Comparison of ENCODE assay signal across 14 mouse cellular contexts in genomic region chr11:120851582-120851981, GRCm38 (mm10). TPM values are rescaled to one million over a fixed set of nuclear protein-coding genes. Genes with fewer than 3 reads are reported as not detected.
DNase-seq lines count a peak whose midpoint lies in the region; ATAC-seq and TF ChIP-seq lines count a peak whose summit lies in the region.
"Had no signal": no experiment of that assay in that cellular context is flagged by ENCODE, and none has a peak within 500 bp of the region (broad histone marks: within the 10 kb centered on the region; RNA-seq: fewer than 3 reads in every experiment).

No protein-coding gene starts in this region.

- peaks cover 43% of the 10 kb centered on the region for H3K36me3 ChIP-seq in forebrain, embryonic 10.5 days (replicated peaks)
- no peaks in the 10 kb centered on the region for H3K36me3 ChIP-seq in forebrain, embryonic 15.5 days
- H3K36me3 ChIP-seq in lung, embryonic 14.5 days (ENCODE audit: insufficient read depth), result no peaks in the 10 kb centered on the region
- no peaks in the 10 kb centered on the region for H3K36me3 ChIP-seq in stomach, postnatal 0 days (ENCODE audit: control insufficient read depth, insufficient read depth, low read length)
- H3K36me3 ChIP-seq: intestine, embryonic 15.5 days; liver, embryonic 15.5 days had no signal

- no peak for TF ChIP-seq CTCF in lung, embryonic 14.5 days (IDR thresholded peaks at IDR 0.05; ENCODE audit: low read depth)
- TF ChIP-seq CTCF in stomach, postnatal 0 days (IDR thresholded peaks at IDR 0.05; ENCODE audit: low read depth), result no peak

- H3K4me3 ChIP-seq in forebrain, embryonic 10.5 days, result no peak overlapping the region
- H3K4me3 ChIP-seq in forebrain, embryonic 15.5 days, result no peak overlapping the region
- H3K4me3 ChIP-seq in lung, embryonic 14.5 days (ENCODE audit: low read depth, low read length), result no peak overlapping the region
- H3K4me3 ChIP-seq in stomach, postnatal 0 days (ENCODE audit: low read depth, low read length), result no peak overlapping the region
- H3K4me3 ChIP-seq: forebrain, embryonic 12.5 days; intestine, embryonic 15.5 days; liver, embryonic 15.5 days; midbrain, embryonic 15.5 days had no signal

- ATAC-seq in forebrain, embryonic 15.5 days (replicated peaks), result no peak
- ATAC-seq in lung, embryonic 14.5 days (ENCODE audit: insufficient read depth), result no peak
- peak; percentile 33 for ATAC-seq in activated CD4-positive, CD25-positive, alpha-beta regulatory T cell, adult 4 months
- no peak for ATAC-seq in stomach, postnatal 0 days (ENCODE audit: low FRiP score, low TSS enrichment)
- ATAC-seq: intestine, embryonic 15.5 days; midbrain, embryonic 15.5 days had no signal

- H3K4me2 ChIP-seq in forebrain, embryonic 15.5 days (replicated peaks), result no peak overlapping the region
- no peak overlapping the region for H3K4me2 ChIP-seq in lung, embryonic 14.5 days
- no peak overlapping the region for H3K4me2 ChIP-seq in stomach, postnatal 0 days (replicated peaks; ENCODE audit: low read depth)
- H3K4me2 ChIP-seq: forebrain, embryonic 12.5 days; intestine, embryonic 15.5 days; liver, embryonic 15.5 days; midbrain, embryonic 15.5 days had no signal

- H3K27ac ChIP-seq in forebrain, embryonic 10.5 days, result 0 out of 2 replicates have a peak overlapping the region, but pooled peaks have one; percentile 3
- H3K27ac ChIP-seq in forebrain, embryonic 15.5 days (replicated peaks), result no peak overlapping the region
- peak overlapping the region; percentile 34; the same call in 1 of the 2 replicates for H3K27ac ChIP-seq in lung, embryonic 14.5 days (ENCODE audit: low read depth)
- peak overlapping the region; percentile 88 for H3K27ac ChIP-seq in stomach, postnatal 0 days (replicated peaks)
- H3K27ac ChIP-seq: forebrain, embryonic 12.5 days; midbrain, embryonic 15.5 days had no signal

- WGBS in forebrain, embryonic 10.5 days, result 76% methylated on average over 2 of the region's 2 CpGs
- 76% methylated on average over 2 of the region's 2 CpGs for WGBS in forebrain, embryonic 15.5 days
- 68% methylated on average over 2 of the region's 2 CpGs for WGBS in lung, embryonic 14.5 days
- WGBS in stomach, postnatal 0 days, result 65% methylated on average over 2 of the region's 2 CpGs

- no peak for TF ChIP-seq EP300 in stomach, postnatal 0 days (optimal IDR thresholded peaks at IDR 0.05)

- no peaks in the 10 kb centered on the region for H3K9me3 ChIP-seq in forebrain, embryonic 10.5 days
- no peaks in the 10 kb centered on the region for H3K9me3 ChIP-seq in forebrain, embryonic 15.5 days
- H3K9me3 ChIP-seq in lung, embryonic 14.5 days (ENCODE audit: low read depth, low read length), result no peaks in the 10 kb centered on the region
- no peaks in the 10 kb centered on the region for H3K9me3 ChIP-seq in stomach, postnatal 0 days (ENCODE audit: control insufficient read depth, low read length)
- H3K9me3 ChIP-seq: forebrain, embryonic 12.5 days; intestine, embryonic 15.5 days; liver, embryonic 15.5 days; midbrain, embryonic 15.5 days had no signal

- H3K27me3 ChIP-seq in forebrain, embryonic 10.5 days (ENCODE audit: poor library complexity, severe bottlenecking), result no peaks in the 10 kb centered on the region
- no peaks in the 10 kb centered on the region for H3K27me3 ChIP-seq in forebrain, embryonic 15.5 days
- no peaks in the 10 kb centered on the region for H3K27me3 ChIP-seq in lung, embryonic 14.5 days (ENCODE audit: insufficient read depth, low read length)
- H3K27me3 ChIP-seq in stomach, postnatal 0 days (ENCODE audit: control insufficient read depth, insufficient read depth, low read length), result no peaks in the 10 kb centered on the region
- H3K27me3 ChIP-seq: forebrain, embryonic 12.5 days; intestine, embryonic 15.5 days; liver, embryonic 15.5 days; midbrain, embryonic 15.5 days had no signal

- no peak overlapping the region for H3K9ac ChIP-seq in forebrain, embryonic 15.5 days (replicated peaks)
- H3K9ac ChIP-seq in lung, embryonic 14.5 days, result peak overlapping the region; percentile 1; the same call in 1 of the 2 replicates
- no peak overlapping the region for H3K9ac ChIP-seq in stomach, postnatal 0 days (ENCODE audit: low read length)
- H3K9ac ChIP-seq: forebrain, embryonic 12.5 days; intestine, embryonic 15.5 days; liver, embryonic 15.5 days; midbrain, embryonic 15.5 days had no signal

- peaks cover 21% of the 10 kb centered on the region for H3K4me1 ChIP-seq in forebrain, embryonic 10.5 days
- no peaks in the 10 kb centered on the region for H3K4me1 ChIP-seq in forebrain, embryonic 15.5 days
- H3K4me1 ChIP-seq in lung, embryonic 14.5 days (ENCODE audit: insufficient read depth), result peaks cover 13% of the 10 kb centered on the region; the same call in 1 of the 2 replicates
- peaks cover 6% of the 10 kb centered on the region; the same call in 1 of the 2 replicates for H3K4me1 ChIP-seq in stomach, postnatal 0 days (replicated peaks; ENCODE audit: control insufficient read depth, insufficient read depth)
- H3K4me1 ChIP-seq: forebrain, embryonic 12.5 days; midbrain, embryonic 15.5 days had no signal

- no peak for DNase-seq in forebrain, embryonic 10.5 days (ENCODE audit: extremely low spot score, low spot score)
- DNase-seq in lung, embryonic 14.5 days, result no peak
- DNase-seq in lung, adult 18-20 months, result no peak
- no peak for DNase-seq in stomach, postnatal 0 days (ENCODE audit: low spot score)
- DNase-seq in neural tube, embryonic 10.5 days (ENCODE audit: extremely low spot score, low spot score), result no peak
- no peak for DNase-seq in thymus, postnatal 36 days
- DNase-seq: cerebellum, postnatal 10 days; gastrocnemius, postnatal 25 days had no signal

RNA-seq across cellular contexts. Expression of gene Fasn, which starts 27.2 kb away (rescaled TPM):
- polyA plus RNA-seq in forebrain, embryonic 10.5 days (2016; fragmentation: Nextera tagmentation; extraction: Ambion mirVana), result 134 and 144 TPM in 2 replicates
- polyA plus RNA-seq in forebrain, embryonic 15.5 days (2015; fragmentation: Nextera tagmentation; extraction: Ambion mirVana), result 78.3 and 80.6 TPM in 2 replicates
- polyA plus RNA-seq in lung, embryonic 14.5 days (2014; fragmentation: Nextera tagmentation; extraction: Ambion mirVana), result 83.3 and 95.5 TPM in 2 replicates
- polyA plus RNA-seq in activated CD4-positive, CD25-positive, alpha-beta regulatory T cell, adult 4 months (2017; shearing (Covaris generic)), result 10 to 100 TPM; 28.8 to 40.3 TPM
- polyA plus RNA-seq in stomach, postnatal 0 days (2015; fragmentation: Nextera tagmentation; extraction: Ambion mirVana), result 16.0 and 19.7 TPM in 2 replicates

RNA-seq across cellular contexts. Expression of gene Dus1l, which starts 55.4 kb away (rescaled TPM):
- 110 and 111 TPM in 2 replicates for polyA plus RNA-seq in forebrain, embryonic 10.5 days (2016; fragmentation: Nextera tagmentation; extraction: Ambion mirVana)
- polyA plus RNA-seq in forebrain, embryonic 15.5 days (2015; fragmentation: Nextera tagmentation; extraction: Ambion mirVana), result 50.0 and 50.1 TPM in 2 replicates
- polyA plus RNA-seq in lung, embryonic 14.5 days (2014; fragmentation: Nextera tagmentation; extraction: Ambion mirVana), result 77.2 and 87.4 TPM in 2 replicates
- polyA plus RNA-seq in activated CD4-positive, CD25-positive, alpha-beta regulatory T cell, adult 4 months (2017; shearing (Covaris generic)), result 10 to 100 TPM; 30.9 to 31.9 TPM
- polyA plus RNA-seq in stomach, postnatal 0 days (2015; fragmentation: Nextera tagmentation; extraction: Ambion mirVana), result 39.8 and 42.4 TPM in 2 replicates
